Mouse (Mus musculus): ENCODE measurements around the gene Myh7b.

Gene Myh7b

DNA sequence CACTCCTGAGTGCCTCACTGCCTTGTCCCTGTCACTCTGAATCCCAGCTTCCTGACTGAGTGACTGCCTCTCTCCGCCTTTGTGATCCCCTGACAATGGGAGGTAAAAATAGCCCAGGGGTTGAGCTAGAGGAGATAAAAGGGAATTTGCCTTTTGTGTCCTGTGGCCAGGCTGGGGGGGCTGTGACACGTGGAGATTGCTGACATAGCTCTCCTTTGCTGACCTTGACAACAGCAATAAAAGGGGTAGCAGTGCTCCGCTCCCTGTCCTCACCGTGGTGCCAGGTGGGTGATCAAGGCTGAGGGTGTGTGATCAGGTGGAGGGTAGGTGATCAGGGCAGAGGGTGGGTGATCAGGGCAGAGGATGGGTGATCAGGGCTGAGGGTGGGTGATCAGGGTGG is at the start of gene Myh7b:
Gene Myh7b, plus strand, starts transcription at position 235 of the 400 bp plus-strand sequence.
- DNase-seq (ENCODE audit: low spot score in 2 of 2): no peak

DNA sequence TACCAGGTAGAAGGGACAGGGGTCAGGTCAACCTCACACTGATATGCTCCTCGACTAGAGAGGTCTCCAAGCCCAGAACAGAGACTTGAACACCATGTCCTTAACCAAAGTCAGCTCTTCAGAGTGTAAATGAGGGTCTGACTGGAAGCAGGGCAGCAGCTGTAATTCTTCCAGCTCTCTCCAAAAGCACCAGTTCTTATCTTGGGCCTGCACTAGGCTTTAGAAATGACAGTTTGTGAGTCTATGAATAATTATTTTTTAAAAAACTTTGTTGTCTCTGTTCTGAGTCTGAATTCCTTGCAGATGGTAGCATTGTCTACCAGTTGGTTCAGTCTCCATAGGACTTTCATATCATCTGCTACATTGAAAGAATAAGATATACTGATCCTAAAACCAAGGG is 48.8 kb upstream of the Myh7b start:
- DNase-seq (ENCODE audit: low spot score in 2 of 2): no peak

DNA sequence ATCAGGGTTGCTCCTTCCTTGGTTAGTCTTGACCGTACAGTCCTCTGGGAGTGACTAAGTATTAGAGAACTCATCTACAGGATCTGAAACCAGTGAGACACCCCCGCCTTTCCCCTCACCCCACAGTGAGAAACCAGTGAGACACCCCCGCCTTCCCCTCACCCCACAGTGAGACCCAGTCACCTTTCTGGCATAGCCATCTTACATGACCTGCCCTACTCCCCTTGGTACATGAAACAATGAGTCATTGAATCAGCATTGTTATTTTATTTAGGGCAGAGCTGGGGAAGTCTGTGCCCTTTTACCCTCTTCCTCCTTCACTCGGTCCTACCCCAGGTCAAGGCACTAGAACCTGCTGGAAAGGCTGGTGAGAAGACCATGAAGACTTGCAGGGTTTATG is 48.1 kb upstream of the Myh7b start:
- no peak for DNase-seq (ENCODE audit: low spot score in 2 of 2)

DNA sequence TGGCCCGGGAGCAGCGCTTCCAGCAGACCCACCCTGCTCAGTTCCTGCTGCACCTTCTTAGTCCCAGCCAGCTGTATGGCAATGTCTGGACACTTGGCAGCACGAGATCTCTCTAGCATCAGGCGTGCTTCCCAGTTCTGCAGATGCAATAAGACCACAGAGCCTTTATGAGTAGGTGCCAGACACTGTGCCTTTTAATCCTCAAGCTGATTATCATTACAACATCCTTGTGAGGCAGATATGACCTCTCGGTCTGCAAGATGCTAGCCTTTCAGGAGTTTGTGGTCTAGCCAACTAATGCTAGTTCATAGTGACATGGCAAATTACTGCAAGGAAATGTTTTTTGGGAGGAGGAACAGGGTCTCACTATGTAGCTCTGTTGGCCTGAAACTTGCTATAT is 43.3 kb upstream of the Myh7b start:
- no peak for DNase-seq (ENCODE audit: low spot score in 2 of 2)

DNA sequence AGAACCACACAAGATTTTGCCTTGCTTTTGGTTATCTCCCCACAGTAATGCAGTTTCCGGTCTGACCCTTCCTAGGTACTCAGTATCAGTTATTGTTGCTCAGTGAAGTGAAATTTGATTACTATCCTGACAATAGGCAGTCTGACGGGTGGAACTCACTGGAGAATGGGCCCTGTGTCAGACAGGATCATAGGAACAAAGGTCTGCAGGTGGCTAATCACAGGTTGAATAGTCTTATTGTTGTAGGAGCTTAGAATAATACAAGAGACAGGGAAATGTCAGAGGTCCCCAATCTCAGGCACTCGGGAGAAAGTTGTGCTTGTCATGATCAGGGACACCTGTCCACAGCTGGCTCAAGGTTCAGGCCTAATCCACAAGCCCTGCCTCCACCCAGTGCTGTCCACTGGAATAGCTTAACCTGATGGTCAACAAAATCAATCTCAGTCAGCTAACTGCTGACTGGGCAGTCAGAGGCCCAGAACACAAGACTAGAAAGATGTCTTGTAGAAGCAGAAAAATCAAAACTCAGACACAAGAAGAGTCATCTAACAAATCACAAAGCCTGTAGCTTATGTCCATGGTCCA is 41.7 kb upstream of the Myh7b start:
- DNase-seq (ENCODE audit: low spot score in 2 of 2): no peak

DNA sequence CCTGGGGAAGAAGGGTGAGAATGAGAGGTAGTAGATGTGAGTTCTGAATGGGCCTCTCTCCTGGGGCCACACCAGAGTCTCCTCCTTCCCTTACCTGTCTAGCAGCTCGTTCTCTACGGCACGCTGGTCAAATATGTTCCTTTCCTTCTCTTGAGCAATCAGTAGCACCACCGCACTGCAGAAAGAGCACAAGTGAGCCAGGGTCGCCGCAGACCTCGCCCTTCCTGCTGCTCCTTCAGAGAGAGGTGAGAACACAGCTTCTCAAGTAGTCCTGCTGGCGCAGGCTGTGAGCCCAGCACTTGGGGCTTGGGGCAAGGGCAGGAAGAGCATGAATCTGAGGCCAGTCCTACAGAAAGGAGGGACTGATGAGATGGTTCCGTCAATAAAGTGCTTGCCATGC is 38.0 kb upstream of the Myh7b start:
- DNase-seq (ENCODE audit: low spot score in 2 of 2): no peak

DNA sequence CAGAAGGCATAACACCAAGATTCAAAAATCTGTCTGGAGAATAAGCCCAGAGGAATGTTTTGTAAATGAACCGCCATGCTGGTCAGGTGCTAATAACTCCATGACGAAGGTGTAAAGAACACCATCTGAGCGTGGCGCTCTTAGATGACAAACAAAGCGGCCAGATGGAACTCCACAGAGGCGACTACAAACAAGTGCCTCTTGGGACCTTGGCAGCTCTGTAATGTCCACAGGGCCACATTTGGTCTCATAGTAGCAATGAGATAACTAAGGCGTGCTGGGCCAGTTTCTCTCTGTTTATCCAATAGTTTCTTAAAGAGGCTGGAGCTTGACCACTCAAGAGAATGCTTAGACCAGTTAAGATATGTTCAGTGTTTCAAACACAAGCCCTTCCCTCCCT is 37.0 kb upstream of the Myh7b start:
- no peak for DNase-seq (ENCODE audit: low spot score in 2 of 2)

DNA sequence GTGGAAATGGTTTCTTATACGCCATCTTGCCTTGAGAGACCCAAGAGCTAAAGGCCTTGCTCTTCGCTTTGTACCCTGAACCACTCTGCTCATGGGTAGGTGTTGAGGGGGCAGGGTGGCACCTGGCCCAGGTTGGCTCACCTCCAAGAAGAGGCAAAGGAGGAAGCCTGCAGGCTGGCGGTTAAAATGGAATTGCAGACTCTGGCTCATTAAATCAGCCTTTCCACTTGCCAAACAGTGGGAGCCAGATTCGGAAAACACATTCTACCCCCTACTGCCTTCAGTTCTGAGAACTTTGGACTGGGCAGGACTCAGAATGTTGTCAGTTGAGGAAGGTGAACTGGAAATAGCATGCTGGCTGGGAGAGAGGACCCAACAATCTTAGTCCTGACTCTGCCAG is 36.3 kb upstream of the Myh7b start:
- no peak for DNase-seq (ENCODE audit: low spot score in 2 of 2)

DNA sequence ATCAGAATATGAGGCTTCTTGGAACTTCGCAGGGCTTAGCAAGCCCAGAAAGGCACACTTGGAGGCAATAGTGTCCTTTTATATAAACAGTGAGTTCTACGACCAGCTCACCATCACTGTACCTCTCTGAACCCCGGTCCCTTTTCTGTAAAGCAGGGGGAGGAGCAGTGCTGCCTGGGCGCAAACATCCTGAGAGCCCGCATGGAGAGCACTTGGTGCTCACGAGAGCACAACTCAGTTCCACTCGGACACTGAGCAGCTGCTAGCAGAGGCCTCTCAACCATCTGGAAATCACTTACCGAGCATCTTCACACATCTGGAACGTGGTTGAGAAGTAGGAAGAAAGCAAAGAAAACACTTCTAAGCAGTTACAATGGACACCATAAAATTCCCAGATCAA is 34.4 kb upstream of the Myh7b start:
- no peak for DNase-seq (ENCODE audit: low spot score in 2 of 2)

DNA sequence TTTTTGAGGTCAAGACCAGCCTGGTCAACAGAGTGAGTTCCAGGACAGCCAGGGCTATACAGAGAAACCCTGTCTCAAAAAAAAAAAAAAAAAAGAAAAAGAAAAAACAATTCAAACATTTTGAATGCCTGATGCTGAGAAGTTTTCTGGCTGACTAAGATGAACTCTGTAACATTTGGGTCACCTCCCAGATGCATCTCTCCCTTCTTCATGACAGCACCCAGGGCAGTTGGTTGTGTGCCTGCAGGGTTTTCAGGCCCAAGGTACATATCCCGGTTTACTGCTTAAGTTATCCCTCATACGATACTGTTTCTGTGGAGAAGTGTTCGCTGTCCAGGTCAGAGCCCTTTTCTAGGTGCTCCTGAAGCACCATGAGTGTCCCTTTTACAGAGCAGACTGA is 30.7 kb upstream of the Myh7b start:
- DNase-seq (ENCODE audit: low spot score in 2 of 2): no peak

DNA sequence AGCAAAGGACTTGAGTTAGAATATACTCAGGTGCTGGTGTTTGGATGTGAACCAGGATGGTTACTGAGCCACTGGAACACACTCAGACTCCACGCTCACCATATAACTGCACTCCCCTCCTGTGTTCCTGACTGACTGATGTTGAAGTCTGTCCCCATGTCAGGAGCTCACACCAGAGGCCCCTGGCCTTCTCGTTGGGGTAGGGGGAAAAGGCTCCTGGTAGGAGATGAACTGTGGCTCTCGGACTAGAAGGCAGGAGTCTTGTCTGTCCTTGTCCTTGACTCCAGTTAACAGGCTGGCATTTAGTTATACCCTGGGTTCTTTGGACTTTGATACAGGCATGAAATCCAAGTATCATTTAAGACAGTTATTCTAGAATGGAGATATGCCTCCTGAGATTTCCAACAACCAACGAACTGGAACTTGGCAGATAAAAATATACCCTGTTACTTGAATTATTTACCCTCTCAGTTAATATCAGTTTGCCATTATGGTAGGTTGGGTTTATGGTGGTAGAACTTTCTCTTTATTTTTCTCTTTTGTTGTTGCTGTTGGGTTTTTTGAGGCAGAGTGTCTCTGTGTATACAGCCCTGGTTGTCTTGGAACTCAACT is 28.5 kb upstream of the Myh7b start:
- DNase-seq (ENCODE audit: low spot score in 2 of 2): no peak

DNA sequence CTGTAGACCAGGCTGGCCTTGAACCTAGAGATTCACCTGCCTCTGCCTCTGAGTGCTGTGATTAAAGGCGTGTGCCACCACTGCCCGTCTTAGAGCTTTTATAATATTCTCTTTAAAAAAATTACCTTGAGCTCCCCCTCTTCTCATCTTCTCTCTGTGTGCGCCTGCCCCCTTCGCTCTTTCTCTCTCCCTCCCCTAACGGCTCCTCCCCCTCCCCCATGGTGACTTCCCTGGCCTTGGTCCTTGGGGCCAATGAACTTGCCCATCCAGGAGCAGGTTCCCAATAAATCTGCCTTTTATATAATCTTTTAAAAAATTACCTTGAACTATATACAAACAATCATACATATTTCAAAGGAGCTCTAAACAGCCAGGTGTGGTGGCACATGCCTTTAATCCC is 28.0 kb upstream of the Myh7b start:
- DNase-seq (ENCODE audit: low spot score in 2 of 2): no peak

DNA sequence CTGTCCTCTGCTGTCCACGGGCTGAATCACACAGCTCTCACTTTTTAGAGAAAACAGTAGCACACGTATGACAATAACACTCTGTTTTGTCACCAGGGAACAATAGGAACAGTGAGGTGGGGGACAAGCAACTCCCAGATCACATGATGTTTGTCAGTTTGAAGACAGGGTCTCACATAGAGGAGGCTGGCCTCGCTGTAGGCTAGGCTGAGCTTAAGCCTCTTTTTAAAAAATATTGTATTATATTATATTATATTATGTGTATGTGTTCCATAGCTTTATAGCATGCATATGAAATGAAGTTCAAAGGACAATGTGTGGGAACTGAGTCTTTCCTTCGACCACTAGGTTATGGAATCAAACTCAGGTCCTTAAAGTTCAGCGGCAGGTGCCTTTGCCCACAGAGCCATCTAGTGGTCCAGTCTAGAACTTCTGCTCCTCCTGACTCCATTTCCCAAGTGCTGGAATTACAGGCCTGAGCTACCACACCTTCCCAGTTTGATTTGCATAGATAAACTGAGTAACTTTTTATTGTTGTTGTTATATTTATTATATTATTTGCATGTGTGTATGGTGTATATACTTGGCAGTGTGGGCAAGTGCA is 27.0 kb upstream of the Myh7b start:
- DNase-seq (ENCODE audit: low spot score in 2 of 2): no peak

DNA sequence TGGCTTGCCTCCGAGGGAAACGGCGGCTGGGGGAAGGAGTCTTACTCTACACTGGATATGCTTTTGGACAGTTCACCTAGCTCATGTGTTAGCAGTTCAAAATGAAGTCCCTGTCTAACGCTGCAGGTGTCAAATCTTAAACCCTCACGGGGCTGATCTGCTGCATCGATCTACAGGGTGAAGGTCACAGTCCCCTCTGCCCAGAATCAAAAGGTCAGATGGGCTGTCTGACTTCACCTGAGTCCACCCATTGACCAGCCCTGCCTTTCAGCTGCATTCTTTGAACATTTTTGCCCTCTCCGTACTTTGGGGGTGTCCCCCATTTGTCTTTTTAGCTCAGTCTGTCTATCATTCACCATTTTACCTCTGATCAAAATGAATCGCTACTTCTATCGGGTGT is 25.9 kb upstream of the Myh7b start:
- DNase-seq (ENCODE audit: low spot score in 2 of 2): no peak

DNA sequence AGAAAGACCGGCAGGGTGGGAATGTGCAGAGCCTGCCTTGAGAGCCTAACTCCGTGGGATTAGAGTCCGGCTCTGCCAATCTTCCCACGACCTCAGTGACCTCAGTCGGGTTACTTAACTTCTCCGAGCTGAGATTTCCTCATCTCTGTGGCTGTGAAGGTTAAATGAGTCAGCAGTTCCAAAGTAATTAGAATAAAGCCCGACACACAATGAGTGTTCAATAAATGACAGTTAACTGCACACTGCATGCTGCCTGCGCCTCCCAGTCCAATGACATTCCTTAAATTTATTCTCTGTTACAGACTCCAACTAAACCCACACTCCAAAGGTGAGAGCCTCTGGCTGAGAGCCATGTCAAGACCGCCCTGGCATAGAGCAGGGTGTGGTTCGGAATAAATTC is 25.5 kb upstream of the Myh7b start:
- DNase-seq (ENCODE audit: low spot score in 2 of 2): no peak

DNA sequence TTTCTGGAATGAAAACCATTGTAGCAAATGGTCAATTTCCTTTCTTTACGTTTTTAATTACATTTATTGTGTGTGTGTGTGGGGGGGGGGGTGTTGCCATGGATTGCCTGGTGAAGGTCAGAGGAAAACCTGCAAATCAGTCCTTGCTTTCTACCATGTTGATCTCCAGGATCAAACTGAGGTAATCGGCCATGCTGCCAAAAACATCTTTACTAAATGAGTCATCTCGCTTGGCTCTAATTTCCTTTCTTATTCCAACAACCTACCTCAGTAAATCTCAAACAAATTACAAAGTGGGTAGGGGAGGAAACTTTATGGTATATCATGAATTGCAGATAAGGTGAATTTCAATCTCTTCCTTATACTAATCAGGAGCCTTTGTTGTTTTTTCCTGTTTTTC is 22.9 kb upstream of the Myh7b start:
- no peak for DNase-seq (ENCODE audit: low spot score in 2 of 2)

DNA sequence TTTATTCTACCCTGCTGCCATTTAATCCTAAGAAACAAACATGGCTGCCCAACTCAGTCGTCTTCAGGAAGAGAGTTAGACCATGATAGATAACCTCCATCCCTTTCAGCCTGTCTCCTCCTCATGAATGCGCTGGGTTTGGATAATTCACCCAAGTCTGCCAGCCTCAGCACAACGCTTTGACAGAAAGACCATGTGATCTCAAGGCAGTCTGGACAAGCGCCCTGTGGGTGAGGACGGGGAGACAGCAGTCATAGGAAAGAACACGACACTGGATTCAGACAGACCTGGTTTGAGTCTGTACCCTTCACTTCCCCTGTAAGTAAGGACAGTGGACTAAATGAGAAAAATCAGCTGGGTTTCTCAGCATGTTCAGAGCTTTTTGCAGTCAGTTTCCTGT is 21.5 kb upstream of the Myh7b start:
- DNase-seq (ENCODE audit: low spot score in 2 of 2): no peak

DNA sequence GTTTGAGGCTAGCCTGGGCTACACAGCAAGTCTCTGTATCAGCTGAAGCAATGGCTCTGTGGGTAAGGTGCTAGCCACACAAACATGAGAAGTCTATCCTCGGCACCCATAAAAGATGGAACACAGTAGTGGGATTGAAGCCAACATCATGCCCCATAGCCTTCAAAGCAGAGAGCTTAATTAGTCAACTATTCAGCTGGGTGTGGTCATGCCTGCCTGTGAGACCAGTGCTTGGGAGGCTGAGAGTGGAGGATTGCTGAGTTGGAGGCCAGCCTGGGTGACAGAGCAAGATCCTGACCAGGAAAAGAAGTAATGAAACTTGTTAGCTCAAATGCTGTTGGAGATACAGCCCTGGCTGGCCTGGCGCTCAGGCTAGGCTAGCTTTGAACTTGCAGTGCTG is 20.1 kb upstream of the Myh7b start:
- DNase-seq (ENCODE audit: low spot score in 2 of 2): no peak

DNA sequence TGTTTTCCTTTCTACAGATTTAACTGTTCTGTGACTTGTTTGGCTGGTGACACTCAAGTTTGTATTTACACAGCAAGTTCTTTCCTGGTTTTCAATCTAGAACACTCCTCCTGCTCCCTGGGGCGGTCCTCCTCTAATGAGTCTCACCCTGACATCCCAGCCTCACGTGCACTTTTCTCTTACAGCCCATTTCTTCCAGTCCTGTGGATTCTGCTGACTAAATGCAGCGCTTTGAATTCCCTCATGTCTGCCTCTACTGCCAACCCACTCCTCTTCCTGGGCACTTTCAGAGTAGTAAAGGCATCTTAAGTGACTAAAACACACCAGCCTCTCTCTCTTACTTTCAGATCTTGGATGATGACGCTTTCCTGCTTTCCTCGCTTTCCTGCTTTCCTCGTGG is 19.3 kb upstream of the Myh7b start:
- no peak for DNase-seq (ENCODE audit: low spot score in 2 of 2)

DNA sequence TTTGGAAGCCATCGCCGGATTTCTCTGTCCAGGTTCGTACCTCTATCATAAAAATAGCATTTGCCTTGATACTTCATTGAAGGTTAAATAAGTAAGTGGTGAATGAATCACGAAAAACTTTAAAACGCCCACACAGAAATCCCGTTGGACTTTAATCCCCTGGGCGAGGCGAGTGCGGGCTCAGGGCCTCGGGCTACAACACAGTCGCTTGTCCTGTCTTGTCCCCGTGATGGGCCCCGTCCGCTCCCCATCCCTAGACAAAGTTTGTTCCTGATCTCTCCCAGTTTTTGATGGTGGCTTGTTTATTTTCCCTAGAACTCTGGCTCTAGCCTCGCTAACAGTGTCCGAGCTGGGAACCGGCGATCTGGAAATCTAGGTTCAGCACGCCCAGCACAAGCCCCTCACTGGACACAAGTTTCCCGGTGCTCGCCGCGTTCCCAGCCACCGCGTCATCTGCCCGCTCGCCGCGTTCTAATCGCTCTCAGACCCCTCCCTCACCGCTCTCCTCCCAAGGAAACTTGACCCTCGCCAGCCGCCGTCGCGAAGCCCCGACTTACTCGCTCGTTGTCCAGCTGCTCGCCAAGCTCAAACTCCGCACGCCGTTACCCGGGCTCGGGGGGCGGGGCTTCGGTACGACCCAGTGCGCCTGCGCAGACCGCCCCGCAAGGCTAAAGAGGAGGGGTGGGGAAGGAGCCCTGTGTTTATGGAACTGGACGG is 18.7 kb upstream of the Myh7b start, which contains the start of gene Gss:
Gene Gss, minus strand, starts transcription at position 674 of the 717 bp plus-strand sequence.
- DNase-seq (ENCODE audit: low spot score in 2 of 2): peak; percentile 98 to 100

DNA sequence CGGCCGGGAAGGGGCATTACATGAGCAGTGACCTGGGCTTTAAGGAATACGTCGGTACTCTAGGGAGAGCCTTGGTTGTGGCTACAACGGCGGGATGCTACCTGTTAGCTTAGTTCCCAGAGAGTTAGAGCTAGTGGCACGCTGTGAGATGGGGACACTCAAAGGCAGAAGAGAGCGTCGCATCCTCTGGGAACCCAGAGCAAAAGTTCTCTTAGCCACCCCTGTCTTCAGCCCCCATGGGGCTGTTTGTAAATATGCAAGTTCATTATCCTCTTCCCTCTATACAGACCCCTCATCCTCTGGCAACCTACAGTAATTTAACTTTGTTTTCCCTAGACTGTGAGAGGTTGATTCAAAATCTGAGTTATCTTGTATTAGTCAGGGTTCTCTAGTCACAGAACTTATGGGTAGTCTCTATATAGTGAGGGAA is 18.1 kb upstream of the Myh7b start:
- no peak for DNase-seq (ENCODE audit: low spot score in 2 of 2)

DNA sequence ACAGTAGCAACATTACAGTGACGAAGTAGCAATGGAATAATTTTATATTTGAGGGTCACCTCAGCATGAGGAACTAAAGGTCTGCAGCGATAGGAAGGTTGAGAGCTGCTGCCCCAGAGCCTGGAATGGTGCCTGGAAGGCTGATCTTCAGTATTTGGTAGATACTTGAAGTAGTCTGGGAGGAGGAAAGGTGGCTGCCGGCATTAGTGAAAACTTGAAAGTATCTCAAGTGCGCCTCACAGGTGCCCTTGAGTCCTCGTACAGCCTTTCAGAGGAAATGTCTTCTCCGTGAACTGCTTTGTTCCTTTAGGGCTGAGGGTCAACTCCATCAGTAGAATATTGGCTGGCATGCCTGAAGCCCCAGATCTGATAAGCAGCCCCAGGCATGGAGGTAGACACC is 15.5 kb upstream of the Myh7b start:
- no peak for DNase-seq (ENCODE audit: low spot score in 2 of 2)

DNA sequence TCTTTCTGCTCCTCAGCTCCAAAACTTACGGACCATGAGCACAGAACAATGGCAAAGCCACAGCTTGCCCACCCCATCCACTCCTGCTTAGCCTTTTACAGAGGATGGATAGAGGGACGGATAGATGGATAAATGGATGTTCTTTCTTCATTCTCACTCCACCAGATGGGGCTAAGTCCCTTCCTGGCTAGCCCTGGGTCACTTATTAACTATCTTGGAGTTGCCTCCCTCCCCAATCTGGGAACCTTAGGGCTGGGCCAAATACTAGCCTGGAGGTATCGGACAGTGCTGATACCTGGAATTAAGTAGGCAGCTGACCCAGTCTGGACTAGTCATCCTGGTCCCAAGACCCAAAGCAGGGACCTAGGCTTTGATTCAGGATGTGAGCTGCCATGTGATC is 7.3 kb upstream of the Myh7b start:
- DNase-seq (ENCODE audit: low spot score in 2 of 2): no peak
